Mouse (Mus musculus) kidney, postnatal 14 days (tissue): ENCODE results near the gene Pcnx3.
"Not testable (repeated sequence)": the region's sequence is repeated elsewhere in the genome, so short reads cannot be mapped to it uniquely, and the experiment has no call there.

Experiments
- DNase-seq: peaks from one replicate; pipeline ENCODE4 v3.0.0; 2022; ENCODE audit warnings: mixed read lengths

The Pcnx3 gene

DNA sequence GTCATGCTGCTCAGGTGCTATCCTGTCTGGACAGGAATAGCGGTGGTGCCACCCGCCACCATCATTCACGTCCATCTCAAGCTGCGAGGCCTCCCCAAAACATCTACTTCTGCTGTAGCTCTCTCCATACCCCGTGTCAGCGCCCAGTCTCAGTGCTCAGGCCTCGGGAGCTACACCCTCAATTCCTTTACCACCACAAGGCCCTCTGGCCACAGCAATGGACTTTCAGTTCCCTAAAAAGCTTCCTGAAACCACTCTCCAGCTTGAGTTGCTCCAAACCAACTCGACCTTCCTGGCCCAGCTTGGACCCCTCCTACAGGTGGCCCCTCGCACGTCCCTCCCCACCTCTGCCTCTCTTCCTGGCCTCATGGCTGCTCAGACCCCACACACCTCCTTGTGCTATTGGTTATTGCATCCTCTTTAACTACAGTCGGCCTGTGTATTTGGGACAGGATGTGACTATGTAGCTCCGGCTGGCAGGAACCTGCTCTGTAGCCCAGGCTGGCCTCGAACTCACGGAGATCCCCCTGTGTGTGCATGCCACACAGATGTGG lies 23.3 kb upstream of the Pcnx3 start:
- DNase-seq = no peak

- peak; percentile 87 for DNase-seq
Measured at GRCm38 (mm10) chr19:5711218-5711617, 22.5 kb upstream of the Pcnx3 start.

- DNase-seq = no peak
Measured at GRCm38 (mm10) chr19:5710581-5710980, 21.9 kb upstream of the Pcnx3 start.

DNA sequence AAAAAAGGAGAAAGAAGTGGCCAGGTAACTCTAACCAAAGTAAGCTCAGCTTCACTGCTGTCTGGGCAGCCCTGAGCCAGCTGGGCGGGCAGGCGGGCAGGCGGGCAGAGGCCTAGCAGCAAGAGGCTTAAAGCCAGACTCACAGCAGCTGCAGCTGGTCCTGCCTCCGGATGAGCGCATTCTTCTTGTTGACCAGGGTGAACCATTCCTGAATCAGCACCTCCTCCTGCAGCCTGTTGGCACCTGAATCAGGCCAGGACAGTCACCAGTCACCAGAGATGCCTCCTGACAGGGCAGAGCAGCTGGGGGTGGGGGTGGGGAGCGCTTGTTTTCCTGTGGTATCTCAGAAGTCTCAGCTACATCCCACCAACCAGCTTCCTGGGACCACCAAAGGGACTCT lies 21.4 kb upstream of the Pcnx3 start:
- DNase-seq = no peak

DNA sequence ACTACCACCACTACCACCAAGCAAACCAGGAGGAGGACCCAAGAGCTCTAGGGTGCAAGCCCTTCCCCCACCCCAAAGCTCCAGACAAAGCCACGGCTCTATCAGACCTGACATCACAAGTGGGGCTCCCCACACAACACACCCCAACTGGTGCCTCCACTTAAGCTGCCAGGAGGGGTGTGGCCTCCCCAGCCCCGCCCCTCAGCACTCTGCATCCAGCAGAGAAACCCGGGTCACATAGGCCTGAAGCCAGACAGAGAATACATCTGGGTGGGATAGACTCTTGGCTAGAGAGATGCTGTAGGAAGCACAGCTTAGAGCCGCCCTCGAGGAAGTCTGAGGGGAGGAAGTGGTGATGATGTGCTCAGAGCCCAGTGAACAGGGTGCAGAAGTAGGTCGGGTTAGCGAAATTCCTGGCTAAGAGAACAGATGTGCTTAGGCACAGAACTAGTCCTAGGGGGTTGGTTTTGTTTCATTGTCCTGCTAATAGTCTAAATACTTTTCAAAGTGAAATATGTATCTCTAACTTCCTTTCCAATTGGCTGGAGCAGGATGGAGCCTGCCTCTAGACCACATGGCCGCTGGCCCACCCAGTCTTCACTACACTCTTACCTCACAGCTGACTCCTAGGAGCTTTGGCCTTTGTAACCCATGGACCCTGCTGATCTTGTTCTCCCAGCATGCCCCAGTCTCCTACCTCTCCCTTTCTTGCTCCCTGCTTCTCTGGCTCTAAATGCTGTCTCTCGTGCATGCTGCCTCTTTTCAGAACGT lies 16.3 kb upstream of the Pcnx3 start:
- peak; percentile 60 for DNase-seq

DNA sequence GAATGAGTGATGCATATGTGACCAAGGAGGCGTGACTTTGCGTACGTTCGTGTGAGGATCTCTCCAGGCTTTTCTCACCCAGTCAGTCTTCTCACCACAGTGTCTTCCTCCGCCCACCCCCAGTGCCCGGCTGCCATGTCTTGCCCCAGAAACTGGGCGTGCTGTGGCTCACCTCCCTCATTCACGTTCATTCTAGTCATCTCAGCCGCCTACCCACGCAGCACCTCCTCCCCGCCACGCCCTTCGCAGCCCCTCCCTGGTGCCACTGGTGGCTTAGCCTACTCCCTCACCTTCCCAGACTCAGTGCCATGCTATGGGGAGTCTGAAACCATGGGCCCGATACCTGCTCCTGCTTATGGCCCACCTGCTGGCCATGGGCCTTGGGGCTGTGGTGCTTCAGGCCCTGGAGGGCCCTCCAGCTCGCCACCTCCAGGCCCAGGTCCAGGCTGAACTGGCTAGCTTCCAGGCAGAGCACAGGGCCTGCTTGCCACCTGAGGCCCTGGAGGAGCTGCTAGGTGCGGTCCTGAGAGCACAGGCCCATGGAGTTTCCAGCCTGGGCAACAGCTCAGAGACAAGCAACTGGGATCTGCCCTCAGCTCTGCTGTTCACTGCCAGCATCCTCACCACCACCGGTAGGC lies 15.6 kb upstream of the Pcnx3 start, which contains the start of gene Kcnk7:
Kcnk7 (plus strand) TSS at position 205 of the 638 bp plus-strand sequence.
- DNase-seq = no peak

DNA sequence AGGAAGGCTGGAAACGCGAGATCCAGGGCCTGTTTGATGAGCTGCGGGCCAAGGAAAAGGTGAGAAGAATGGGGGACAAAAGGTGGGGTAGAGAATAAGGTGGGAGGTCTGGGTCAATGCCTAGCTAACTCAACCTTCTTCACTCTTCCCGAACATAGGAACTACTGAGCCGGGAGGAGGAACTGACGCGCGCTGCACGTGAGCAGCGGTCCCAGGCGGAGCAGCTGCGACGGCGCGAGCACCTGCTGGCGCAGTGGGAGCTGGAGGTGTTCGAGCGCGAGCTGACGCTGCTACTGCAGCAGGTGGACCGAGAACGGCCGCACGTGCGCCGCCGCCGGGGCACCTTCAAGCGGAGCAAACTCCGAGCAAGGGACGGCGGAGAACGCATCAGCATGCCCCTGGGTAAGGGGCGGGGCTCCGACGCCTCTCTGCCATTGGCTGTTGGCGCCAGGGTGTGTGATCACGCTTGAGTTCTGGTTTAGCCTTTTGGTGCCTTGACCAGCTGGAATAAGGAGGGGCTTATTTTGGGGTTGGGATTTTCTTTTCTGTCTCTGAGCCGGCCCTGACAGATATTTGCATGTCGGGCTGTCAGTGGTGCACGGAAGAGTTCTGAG lies 7.2 kb upstream of the Pcnx3 start:
- no peak for DNase-seq

GRCm38 (mm10) chr19:5693801-5694200 lies 5.1 kb upstream of the Pcnx3 start:
- no peak for DNase-seq

- peak; percentile 51 for DNase-seq
Measured at GRCm38 (mm10) chr19:5692913-5693396, 4.2 kb upstream of the Pcnx3 start.

GRCm38 (mm10) chr19:5692086-5692912 lies 3.6 kb upstream of the Pcnx3 start:
- DNase-seq = peak; percentile 84

DNA sequence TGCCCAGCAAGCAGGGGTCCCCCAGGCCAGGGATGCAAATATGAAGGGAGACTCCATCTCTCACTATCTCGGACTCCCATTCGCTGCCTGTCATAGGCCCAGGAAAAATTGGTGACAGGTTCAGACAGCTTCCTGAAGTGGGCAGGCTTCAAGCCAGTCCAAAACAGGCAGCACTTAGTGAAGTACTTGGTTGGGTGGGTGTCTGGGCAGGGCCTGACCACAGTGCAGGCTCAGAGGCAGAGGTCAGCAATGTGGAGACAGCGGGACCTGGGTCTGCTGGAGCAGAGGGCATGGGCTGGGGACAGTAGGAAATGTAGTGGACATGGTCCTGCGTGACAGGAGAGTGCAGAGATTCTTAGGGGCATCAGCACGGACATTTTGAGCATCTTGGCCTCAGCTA lies 2.9 kb upstream of the Pcnx3 start:
- no peak for DNase-seq

- no peak for DNase-seq
Measured at GRCm38 (mm10) chr19:5690343-5690735, 1.6 kb upstream of the Pcnx3 start.

- DNase-seq = peak; percentile 94
Measured at GRCm38 (mm10) chr19:5689565-5690342, 1.0 kb upstream of the Pcnx3 start.

GRCm38 (mm10) chr19:5689088-5689428 lies 350 bp upstream of the Pcnx3 start:
- no peak for DNase-seq

DNA sequence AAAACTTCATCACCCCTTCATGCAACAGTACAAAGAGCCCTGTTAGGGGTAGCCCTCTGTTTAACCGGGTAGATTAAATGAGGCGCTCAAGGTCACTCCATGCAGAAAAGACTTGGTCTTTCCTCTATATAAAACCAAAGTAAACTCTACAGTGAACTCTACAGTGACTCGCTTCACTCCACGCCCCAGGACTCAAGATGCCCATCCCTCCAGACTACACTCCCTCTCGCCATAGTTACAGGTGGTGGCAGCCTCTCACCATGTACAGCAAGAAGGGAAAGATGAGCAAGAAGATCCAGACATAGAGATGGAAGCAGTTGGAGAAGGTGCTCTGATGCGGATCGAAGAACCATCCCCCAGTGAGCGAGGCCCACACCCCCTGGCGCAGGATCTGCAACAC lies 970 bp downstream of the Pcnx3 start:
- DNase-seq = no peak

DNA sequence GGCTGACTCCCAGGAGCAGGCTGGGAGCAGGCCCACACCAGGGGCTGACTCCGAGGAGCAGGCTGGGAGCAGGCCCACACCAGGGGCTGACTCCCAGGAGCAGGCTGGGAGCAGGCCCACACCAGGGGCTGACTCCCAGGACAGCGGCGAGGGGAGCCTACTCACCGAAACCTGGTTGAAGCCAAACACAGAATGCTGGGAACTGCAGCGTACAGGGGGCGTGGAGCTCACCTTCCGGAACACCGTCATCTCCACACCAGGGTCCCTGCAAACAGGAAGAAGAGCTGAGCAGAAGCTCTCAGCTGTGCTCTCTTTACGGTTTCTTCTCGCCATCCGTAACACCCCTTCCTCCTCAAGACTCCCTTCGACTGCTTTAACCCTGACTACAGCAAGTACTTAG lies 1.8 kb downstream of the Pcnx3 start:
- not testable (repeated sequence) for DNase-seq

GRCm38 (mm10) chr19:5686437-5686836 lies 2.3 kb downstream of the Pcnx3 start:
- no peak for DNase-seq

- no peak for DNase-seq
Measured at GRCm38 (mm10) chr19:5685861-5686260, 2.8 kb downstream of the Pcnx3 start.

GRCm38 (mm10) chr19:5685431-5685830 lies 3.3 kb downstream of the Pcnx3 start:
- DNase-seq = no peak

GRCm38 (mm10) chr19:5684985-5685384 lies 3.7 kb downstream of the Pcnx3 start:
- DNase-seq = no peak

- DNase-seq = no peak
Measured at GRCm38 (mm10) chr19:5684236-5684635, 4.5 kb downstream of the Pcnx3 start.

DNA sequence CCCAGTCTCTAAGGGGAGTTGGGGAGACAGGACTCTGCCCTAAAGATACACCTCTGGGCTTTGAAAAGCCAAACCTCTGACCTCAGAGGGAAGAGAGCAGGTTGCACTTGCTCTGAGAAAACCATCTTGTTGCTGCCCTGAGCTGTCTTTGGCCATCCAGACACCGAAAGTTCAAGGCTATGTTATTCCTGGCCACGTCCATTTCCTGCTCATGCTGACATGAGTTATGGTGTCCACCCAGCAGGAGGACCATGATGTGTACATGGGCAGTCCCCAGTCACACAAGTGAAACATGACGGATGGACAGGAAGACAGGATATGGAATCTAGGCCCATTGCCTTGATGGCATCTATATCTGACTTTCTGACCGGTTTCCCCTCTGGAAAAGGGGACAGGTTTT lies 8.3 kb downstream of the Pcnx3 start:
- DNase-seq = peak; percentile 64
